Mouse (Mus musculus): ENCODE measurements around the gene Maml3. TPM values are rescaled to one million over a fixed set of nuclear protein-coding genes. Genes with fewer than 3 reads are reported as not detected.

The Maml3 gene
- polyA plus RNA-seq, 1 experiment from 2014 or later = 6.5 TPM

GRCm38 (mm10) chr3:51916902-51917301 lies 188.0 kb downstream of the Maml3 start:
- Histone ChIP-seq H3K9ac (ENCODE audit: low read length) (no peak overlapping the region), H3K9me3 (ENCODE audit: control insufficient read depth, low read length) (no peaks in the 10 kb centered on the region), H3K36me3 (ENCODE audit: control insufficient read depth, insufficient read depth, low read length) (no peaks in the 10 kb centered on the region), H3K4me2 (ENCODE audit: low read length) (peak overlapping the region; percentile 33), H3K27me3 (replicated peaks; ENCODE audit: control insufficient read depth, insufficient read depth, low read length) (no peaks in the 10 kb centered on the region), H3K4me1 (replicated peaks; ENCODE audit: control insufficient read depth, insufficient read depth, low read length) (peaks cover 27% of the 10 kb centered on the region), H3K4me3 (ENCODE audit: low read depth, low read length) (no peak overlapping the region), H3K27ac (ENCODE audit: low read depth) (peak overlapping the region; percentile 90)
- ATAC-seq (replicated peaks; ENCODE audit: low FRiP score, low TSS enrichment, low read depth) = peak; percentile 67
- DNase-seq (ENCODE audit: low spot score) = no peak
- WGBS = 76% methylated on average over 4 of the region's 4 CpGs

GRCm38 (mm10) chr3:51916060-51916870 lies 188.6 kb downstream of the Maml3 start:
- Histone ChIP-seq H3K4me2 (ENCODE audit: low read length) (peak overlapping the region; percentile 33), H3K4me3 (ENCODE audit: low read depth, low read length) (no peak overlapping the region), H3K27me3 (replicated peaks; ENCODE audit: control insufficient read depth, insufficient read depth, low read length) (no peaks in the 10 kb centered on the region), H3K9me3 (ENCODE audit: control insufficient read depth, low read length) (no peaks in the 10 kb centered on the region), H3K27ac (ENCODE audit: low read depth) (peak overlapping the region; percentile 90), H3K4me1 (replicated peaks; ENCODE audit: control insufficient read depth, insufficient read depth, low read length) (peaks cover 27% of the 10 kb centered on the region), H3K9ac (ENCODE audit: low read length) (no peak overlapping the region), H3K36me3 (ENCODE audit: control insufficient read depth, insufficient read depth, low read length) (no peaks in the 10 kb centered on the region)
- peak; percentile 82 for DNase-seq (ENCODE audit: low spot score)
- WGBS = 10% methylated on average over 10 of the region's 10 CpGs
- ATAC-seq (replicated peaks; ENCODE audit: low FRiP score, low TSS enrichment, low read depth) = peak; percentile 88

- H3K4me2 ChIP-seq (ENCODE audit: low read length) = peak overlapping the region; percentile 33
- no peaks in the 10 kb centered on the region for H3K36me3 ChIP-seq (ENCODE audit: control insufficient read depth, insufficient read depth, low read length)
- peaks cover 27% of the 10 kb centered on the region for H3K4me1 ChIP-seq (replicated peaks; ENCODE audit: control insufficient read depth, insufficient read depth, low read length)
- DNase-seq (ENCODE audit: low spot score) (no peak), ATAC-seq (replicated peaks; ENCODE audit: low FRiP score, low TSS enrichment, low read depth) (0 out of 2 replicates have a peak, but pooled peaks have one; percentile 1)
- no peaks in the 10 kb centered on the region for H3K27me3 ChIP-seq (replicated peaks; ENCODE audit: control insufficient read depth, insufficient read depth, low read length)
- 65% methylated on average over 1 of the region's 1 CpGs for WGBS
- H3K9me3 ChIP-seq (ENCODE audit: control insufficient read depth, low read length) = no peaks in the 10 kb centered on the region
- H3K9ac ChIP-seq (ENCODE audit: low read length) = no peak overlapping the region
- H3K4me3 ChIP-seq (ENCODE audit: low read depth, low read length) = no peak overlapping the region
- peak overlapping the region; percentile 90 for H3K27ac ChIP-seq (ENCODE audit: low read depth)
Observed at GRCm38 (mm10) chr3:51915415-51915814, 189.5 kb downstream of the Maml3 start.

- no peak overlapping the region for H3K9ac ChIP-seq (ENCODE audit: low read length)
- peaks cover 27% of the 10 kb centered on the region for H3K4me1 ChIP-seq (replicated peaks; ENCODE audit: control insufficient read depth, insufficient read depth, low read length)
- H3K36me3 ChIP-seq (ENCODE audit: control insufficient read depth, insufficient read depth, low read length) = no peaks in the 10 kb centered on the region
- no peak for DNase-seq (ENCODE audit: low spot score)
- no peak for ATAC-seq (replicated peaks; ENCODE audit: low FRiP score, low TSS enrichment, low read depth)
- no peaks in the 10 kb centered on the region for H3K9me3 ChIP-seq (ENCODE audit: control insufficient read depth, low read length)
- no peak overlapping the region for H3K27ac ChIP-seq (ENCODE audit: low read depth)
- H3K4me3 ChIP-seq (ENCODE audit: low read depth, low read length) = no peak overlapping the region
- WGBS = 68% methylated on average over 4 of the region's 4 CpGs
- H3K4me2 ChIP-seq (ENCODE audit: low read length) = no peak overlapping the region
- no peaks in the 10 kb centered on the region for H3K27me3 ChIP-seq (replicated peaks; ENCODE audit: control insufficient read depth, insufficient read depth, low read length)
Observed at GRCm38 (mm10) chr3:51914900-51915299, 190.0 kb downstream of the Maml3 start.

- no peaks in the 10 kb centered on the region for H3K9me3 ChIP-seq (ENCODE audit: control insufficient read depth, low read length)
- H3K4me2 ChIP-seq (ENCODE audit: low read length) = no peak overlapping the region
- H3K27ac ChIP-seq (ENCODE audit: low read depth) = no peak overlapping the region
- H3K4me3 ChIP-seq (ENCODE audit: low read depth, low read length) = no peak overlapping the region
- DNase-seq (ENCODE audit: low spot score) (no peak), ATAC-seq (replicated peaks; ENCODE audit: low FRiP score, low TSS enrichment, low read depth) (no peak)
- 85% methylated on average over 8 of the region's 8 CpGs for WGBS
- no peaks in the 10 kb centered on the region for H3K36me3 ChIP-seq (ENCODE audit: control insufficient read depth, insufficient read depth, low read length)
- H3K4me1 ChIP-seq (replicated peaks; ENCODE audit: control insufficient read depth, insufficient read depth, low read length) = peaks cover 31% of the 10 kb centered on the region
- no peaks in the 10 kb centered on the region for H3K27me3 ChIP-seq (replicated peaks; ENCODE audit: control insufficient read depth, insufficient read depth, low read length)
- no peak overlapping the region for H3K9ac ChIP-seq (ENCODE audit: low read length)
Observed at GRCm38 (mm10) chr3:51913498-51913897, 191.4 kb downstream of the Maml3 start.

GRCm38 (mm10) chr3:51912214-51912613 lies 192.7 kb downstream of the Maml3 start:
- H3K9me3 ChIP-seq (ENCODE audit: control insufficient read depth, low read length) = no peaks in the 10 kb centered on the region
- H3K4me1 ChIP-seq (replicated peaks; ENCODE audit: control insufficient read depth, insufficient read depth, low read length) = peaks cover 36% of the 10 kb centered on the region
- no peak overlapping the region for H3K4me3 ChIP-seq (ENCODE audit: low read depth, low read length)
- ATAC-seq (replicated peaks; ENCODE audit: low FRiP score, low TSS enrichment, low read depth) = no peak
- H3K4me2 ChIP-seq (ENCODE audit: low read length) = no peak overlapping the region
- H3K9ac ChIP-seq (ENCODE audit: low read length) = no peak overlapping the region
- WGBS = 36% methylated on average over 8 of the region's 8 CpGs
- H3K27me3 ChIP-seq (replicated peaks; ENCODE audit: control insufficient read depth, insufficient read depth, low read length) = no peaks in the 10 kb centered on the region
- no peak overlapping the region for H3K27ac ChIP-seq (ENCODE audit: low read depth)
- no peak for DNase-seq (ENCODE audit: low spot score)
- no peaks in the 10 kb centered on the region for H3K36me3 ChIP-seq (ENCODE audit: control insufficient read depth, insufficient read depth, low read length)

GRCm38 (mm10) chr3:51908437-51908990 lies 196.4 kb downstream of the Maml3 start:
- Histone ChIP-seq H3K4me2 (ENCODE audit: low read length) (no peak overlapping the region), H3K4me3 (ENCODE audit: low read depth, low read length) (no peak overlapping the region), H3K36me3 (ENCODE audit: control insufficient read depth, insufficient read depth, low read length) (no peaks in the 10 kb centered on the region), H3K27ac (ENCODE audit: low read depth) (no peak overlapping the region), H3K27me3 (replicated peaks; ENCODE audit: control insufficient read depth, insufficient read depth, low read length) (no peaks in the 10 kb centered on the region), H3K9ac (ENCODE audit: low read length) (no peak overlapping the region), H3K9me3 (ENCODE audit: control insufficient read depth, low read length) (no peaks in the 10 kb centered on the region), H3K4me1 (replicated peaks; ENCODE audit: control insufficient read depth, insufficient read depth, low read length) (peaks cover 28% of the 10 kb centered on the region)
- 23% methylated on average over 14 of the region's 14 CpGs for WGBS
- ATAC-seq (replicated peaks; ENCODE audit: low FRiP score, low TSS enrichment, low read depth) (no peak), DNase-seq (ENCODE audit: low spot score) (no peak)

GRCm38 (mm10) chr3:51907113-51907860 lies 197.6 kb downstream of the Maml3 start:
- WGBS = 62% methylated on average over 10 of the region's 10 CpGs
- DNase-seq (ENCODE audit: low spot score) = no peak
- Histone ChIP-seq H3K27ac (ENCODE audit: low read depth) (no peak overlapping the region), H3K36me3 (ENCODE audit: control insufficient read depth, insufficient read depth, low read length) (no peaks in the 10 kb centered on the region), H3K9ac (ENCODE audit: low read length) (no peak overlapping the region), H3K9me3 (ENCODE audit: control insufficient read depth, low read length) (no peaks in the 10 kb centered on the region), H3K4me1 (replicated peaks; ENCODE audit: control insufficient read depth, insufficient read depth, low read length) (peaks cover 25% of the 10 kb centered on the region), H3K27me3 (replicated peaks; ENCODE audit: control insufficient read depth, insufficient read depth, low read length) (no peaks in the 10 kb centered on the region), H3K4me2 (ENCODE audit: low read length) (no peak overlapping the region), H3K4me3 (ENCODE audit: low read depth, low read length) (no peak overlapping the region)
- peak; percentile 41; the same call in 1 of the 2 replicates for ATAC-seq (replicated peaks; ENCODE audit: low FRiP score, low TSS enrichment, low read depth)

Data from intestine, embryonic 14.5 days (tissue).